8 mouse cellular contexts compared by ENCODE assay signal in genomic region chr4:136143193-136143976, GRCm38 (mm10). TPM values are rescaled to one million over a fixed set of nuclear protein-coding genes. Genes with fewer than 3 reads are reported as not detected.
DNase-seq lines count a peak whose midpoint lies in the region; ATAC-seq and TF ChIP-seq lines count a peak whose summit lies in the region.

Gene Id3 (plus strand): TSS chr4:136143497.

- TF ChIP-seq CTCF in hindbrain, postnatal 0 days (IDR thresholded peaks at IDR 0.05; ENCODE audit: low read depth) = no peak

- H3K27ac ChIP-seq in hindbrain, postnatal 0 days = peak within 1 kb of the TSS; percentile 80

- no peaks in the 10 kb centered on the region for H3K9me3 ChIP-seq in hindbrain, postnatal 0 days (ENCODE audit: low read length)

- peaks cover 19% of the 10 kb centered on the region for H3K27me3 ChIP-seq in hindbrain, postnatal 0 days (ENCODE audit: insufficient read depth, low read length)

- peaks cover 15% of the 10 kb centered on the region; the same call in 1 of the 2 replicates for H3K4me1 ChIP-seq in hindbrain, postnatal 0 days (ENCODE audit: insufficient read depth, low read length)

- H3K9ac ChIP-seq in hindbrain, postnatal 0 days (replicated peaks; ENCODE audit: low read length) = peak within 1 kb of the TSS; percentile 70

- ATAC-seq in hindbrain, postnatal 0 days = peak; percentile 85
- peak; percentile 64 for ATAC-seq in megakaryocyte progenitor cell, adult 5-6 weeks (replicated peaks; ENCODE audit: poor library complexity)

- DNase-seq in MN1 (ENCODE audit: low spot score) = peak; percentile 96
- DNase-seq in c-Kit-positive CD71-positive TER-119-negative erythroid progenitor cells, embryonic 14.5 days (ENCODE audit: low read depth) = peak; percentile 63
- peak; percentile 91 to 92 for DNase-seq in gastrocnemius, adult 8-10 months (ENCODE audit: low spot score in 2 of 2)
- DNase-seq in hindbrain, postnatal 0 days (ENCODE audit: low spot score) = peak; percentile 88
- DNase-seq in left cerebral cortex, postnatal 10 days (ENCODE audit: extremely low spot score in 1 of 2, low spot score in 2 of 2) = peak; percentile 81 to 95
- DNase-seq in right cerebral cortex, postnatal 14 days = peak; percentile 69
- peak; percentile 84 for DNase-seq in urinary bladder, postnatal 25 days (ENCODE audit: low spot score)

- peak within 1 kb of the TSS; percentile 62 for H3K4me2 ChIP-seq in hindbrain, postnatal 0 days (ENCODE audit: low read depth, low read length)

- H3K36me3 ChIP-seq in hindbrain, postnatal 0 days (ENCODE audit: insufficient read depth, low read length) = no peaks in the 10 kb centered on the region

- intact Hi-C loops in left cerebral cortex, postnatal 10 days (cut with DNase I) = no loop called here

- WGBS in hindbrain, postnatal 0 days = under 1% methylated on average over 39 of the region's 39 CpGs

- H3K4me3 ChIP-seq in hindbrain, postnatal 0 days (ENCODE audit: low read length) = peak within 1 kb of the TSS; percentile 55

RNA-seq across cellular contexts. Expression of gene Id3, which starts in this region (rescaled TPM):
- total RNA-seq in gastrocnemius, adult 8-10 months (2022) = 10 to 100 TPM in 1 of 4 experiments, 1 to 10 TPM in 3; 8.7 to 16.7 (median 9.6) TPM
- 204 and 344 TPM in 2 replicates for total RNA-seq in hindbrain, postnatal 0 days (2014; rRNA removed)
- polyA plus RNA-seq in hindbrain, postnatal 0 days (2015; fragmentation: Nextera tagmentation; extraction: Ambion mirVana) = 253 and 254 TPM in 2 replicates
- 10 to 100 TPM; 37.3 to 54.8 TPM for total RNA-seq in left cerebral cortex, postnatal 10 days (2021)
- 0.44 and 1.4 TPM in 2 replicates for total RNA-seq in megakaryocyte progenitor cell, adult 5-6 weeks (2015)
- total RNA-seq in megakaryocyte progenitor cell, adult 5-6 weeks (2017) = 1.0 and 2.4 TPM in 2 replicates

Comparison
In these comparisons a context has a peak if more than half of its experiments do, and no peak if none do; other contexts are left out.
1. Peak in every context shown above with its lines: DNase-seq, ATAC-seq, H3K4me3 ChIP-seq and H3K27ac ChIP-seq.